In genomic region chr14:79883487-79883886, GRCm38 (mm10) we compare ENCODE assay signal across 19 mouse cellular contexts.
DNase-seq lines count a peak whose midpoint lies in the region; TF ChIP-seq lines count a peak whose summit lies in the region.
"Had no signal": no experiment of that assay in that cellular context is flagged by ENCODE, and none has a peak within 500 bp of the region (broad histone marks: within the 10 kb centered on the region; RNA-seq: fewer than 3 reads in every experiment).

No protein-coding gene starts in this region.

- TF ChIP-seq POLR2A in brain, embryonic 14.5 days (IDR thresholded peaks at IDR 0.05; ENCODE audit: borderline replicate concordance, extremely low read depth, insufficient read depth, insufficient read length, poor library complexity, severe bottlenecking), result no peak

- no peak for TF ChIP-seq CTCF in brain, embryonic 14.5 days (IDR thresholded peaks at IDR 0.05; ENCODE audit: borderline replicate concordance, extremely low read depth, insufficient read depth, insufficient read length)

- intact Hi-C loops in heart, postnatal 25 days (cut with DNase I), result no loop called here

- DNase-seq in heart, adult 11 months, result peak; percentile 77
- DNase-seq in heart, postnatal 25 days (ENCODE audit: low spot score), result no peak
- DNase-seq in Muller cell, postnatal 12 days (ENCODE audit: inconsistent ontology term), result peak; percentile 26
- peak; percentile 41 for DNase-seq in brain, embryonic 14.5 days (ENCODE audit: low read depth)
- DNase-seq in kidney, postnatal 36 days, result no peak
- DNase-seq in spleen, postnatal 10 days (ENCODE audit: low spot score in 2 of 2), result no peak
- DNase-seq: adrenal gland, postnatal 10 days; adrenal gland, postnatal 36 days; cerebellum, adult 11-12 months; cerebellum, adult 8-10 months; cerebellum, postnatal 10 days; cerebellum, postnatal 36 days; embryo, embryonic 11 days; forebrain, postnatal 0 days; gastrocnemius, adult 2 months; gastrocnemius, postnatal 14 days; heart, adult 18-20 months; heart, postnatal 10 days; heart, postnatal 4 days had no signal

Comparison
In these comparisons a context has a peak if more than half of its experiments do, and no peak if none do; other contexts are left out.
1. DNase-seq: peak in heart, adult 11 months (single experiment), Muller cell, postnatal 12 days (single experiment) and brain, embryonic 14.5 days (single experiment); none in heart, postnatal 25 days (single experiment), kidney, postnatal 36 days (0 of 2) and spleen, postnatal 10 days (0 of 2).